Mouse (Mus musculus): ENCODE data around the gene Jmjd8.
A peak's percentile ranks its signal among the peaks of the same experiment; 100 is the strongest.

The Jmjd8 gene

GRCm38 (mm10) chr17:25864311-25864710 is 35.6 kb downstream of the Jmjd8 start:
- DNase-seq = peak; percentile 58

GRCm38 (mm10) chr17:25865288-25865687 is 36.6 kb downstream of the Jmjd8 start:
- DNase-seq = peak; percentile 31

GRCm38 (mm10) chr17:25866172-25866571 is 37.5 kb downstream of the Jmjd8 start:
- DNase-seq = peak; percentile 85

- DNase-seq = no peak
Measured at GRCm38 (mm10) chr17:25867509-25867835, 38.8 kb downstream of the Jmjd8 start.

GRCm38 (mm10) chr17:25867836-25868600 is 39.4 kb downstream of the Jmjd8 start:
- peak; percentile 85 for DNase-seq

- peak; percentile 94 for DNase-seq
Measured at GRCm38 (mm10) chr17:25868601-25869191, 40.0 kb downstream of the Jmjd8 start, which contains the start of gene Mcrip2. TSS of gene Mcrip2 (minus strand) at chr17:25868764.

- peak; percentile 21 for DNase-seq
Measured at GRCm38 (mm10) chr17:25869498-25869897, 40.8 kb downstream of the Jmjd8 start.

GRCm38 (mm10) chr17:25869954-25870353 is 41.3 kb downstream of the Jmjd8 start:
- DNase-seq = no peak

GRCm38 (mm10) chr17:25871566-25871965 is 42.9 kb downstream of the Jmjd8 start:
- peak; percentile 69 for DNase-seq

- DNase-seq = peak; percentile 86
Measured at GRCm38 (mm10) chr17:25872676-25873075, 44.0 kb downstream of the Jmjd8 start.

GRCm38 (mm10) chr17:25873405-25874147 is 44.9 kb downstream of the Jmjd8 start:
- DNase-seq = no peak

- peak; percentile 81 for DNase-seq
Measured at GRCm38 (mm10) chr17:25874148-25874720, 45.6 kb downstream of the Jmjd8 start.

- DNase-seq = peak; percentile 94
Measured at GRCm38 (mm10) chr17:25874721-25875170, 46.1 kb downstream of the Jmjd8 start, which contains the start of gene Mettl26. TSS of gene Mettl26 (plus strand) at chr17:25875074.

- peak; percentile 92 for DNase-seq
Measured at GRCm38 (mm10) chr17:25875171-25876136, 46.8 kb downstream of the Jmjd8 start.

GRCm38 (mm10) chr17:25876347-25876915 is 47.8 kb downstream of the Jmjd8 start:
- DNase-seq = peak; percentile 90

GRCm38 (mm10) chr17:25877025-25877424 is 48.4 kb downstream of the Jmjd8 start:
- DNase-seq = peak; percentile 17

- peak; percentile 28 for DNase-seq
Measured at GRCm38 (mm10) chr17:25877741-25878610, 49.3 kb downstream of the Jmjd8 start.

- DNase-seq = peak; percentile 20
Measured at GRCm38 (mm10) chr17:25878611-25879180, 50.0 kb downstream of the Jmjd8 start.

GRCm38 (mm10) chr17:25879261-25879660 is 50.6 kb downstream of the Jmjd8 start:
- DNase-seq = peak; percentile 91

- DNase-seq = peak; percentile 24
Measured at GRCm38 (mm10) chr17:25879750-25880149, 51.1 kb downstream of the Jmjd8 start.
